Mouse (Mus musculus) urinary bladder, postnatal 4 days (tissue): ENCODE measurements at regions not wholly inside any gene's neighbourhood (a gene's known extent, or its start where the extent isn't known, plus 50 kb on each side); places are given as distances from the start of the nearest gene placed in this dataset.

Experiments used
- DNase-seq, 2 experiments: peaks; one replicate each; pipeline ENCODE4 v3.0.0; 2021 to 2022; ENCODE audit warnings: low spot score in 2 of 2

DNA sequence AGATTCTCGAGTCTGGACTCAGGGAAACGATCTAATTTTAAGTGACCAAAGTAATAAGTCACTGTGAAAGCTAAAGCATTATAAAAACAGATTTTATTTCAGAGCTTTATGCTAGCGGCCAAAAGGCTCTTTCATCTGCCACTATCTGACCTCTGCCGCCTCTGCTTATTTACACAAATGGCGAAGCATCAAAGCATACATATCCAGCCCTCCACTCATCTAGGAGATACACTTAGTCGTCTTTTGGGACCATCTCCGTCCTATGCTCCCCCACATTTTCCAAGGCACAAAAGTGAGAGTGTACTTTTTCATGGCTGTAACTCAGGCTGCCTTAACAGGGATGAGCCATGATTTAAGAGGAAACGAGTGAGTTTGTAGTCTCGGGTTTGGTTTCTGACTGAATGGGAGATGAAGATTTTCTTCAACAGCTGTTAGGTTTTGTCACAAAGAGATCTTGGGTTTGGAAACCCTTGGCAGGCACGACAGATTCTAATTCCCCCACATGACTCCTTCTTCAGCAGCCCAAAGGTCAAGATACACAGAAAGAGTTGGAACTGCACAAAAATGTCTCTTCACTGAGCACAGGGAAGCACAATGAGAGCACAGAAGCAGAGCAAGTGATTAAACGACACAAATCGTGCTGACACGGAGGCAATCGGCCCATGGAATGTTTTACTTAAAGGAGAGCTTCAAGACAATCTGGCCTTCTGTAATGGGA lies 96.7 kb upstream of the Actbl2 start:
- DNase-seq: no peak

DNA sequence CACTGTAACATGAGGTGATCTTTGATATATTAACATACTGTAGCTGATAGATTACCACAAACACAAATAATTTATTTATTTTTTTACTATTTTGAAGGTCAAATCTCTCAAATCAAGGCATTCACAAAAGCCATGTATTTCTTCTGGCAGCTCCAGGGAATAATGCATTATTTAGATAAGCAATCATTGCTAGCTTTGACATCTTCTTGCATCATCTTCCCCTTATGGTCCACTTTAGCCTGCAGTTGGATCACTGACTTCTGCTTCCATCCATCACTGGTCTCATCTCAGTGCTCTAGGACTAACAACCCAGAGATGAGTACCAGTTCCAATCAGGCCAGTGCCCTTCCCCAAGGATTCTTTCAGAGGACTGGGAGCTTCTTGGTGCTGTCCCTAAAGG lies 95.3 kb upstream of the Actbl2 start:
- DNase-seq: no peak

DNA sequence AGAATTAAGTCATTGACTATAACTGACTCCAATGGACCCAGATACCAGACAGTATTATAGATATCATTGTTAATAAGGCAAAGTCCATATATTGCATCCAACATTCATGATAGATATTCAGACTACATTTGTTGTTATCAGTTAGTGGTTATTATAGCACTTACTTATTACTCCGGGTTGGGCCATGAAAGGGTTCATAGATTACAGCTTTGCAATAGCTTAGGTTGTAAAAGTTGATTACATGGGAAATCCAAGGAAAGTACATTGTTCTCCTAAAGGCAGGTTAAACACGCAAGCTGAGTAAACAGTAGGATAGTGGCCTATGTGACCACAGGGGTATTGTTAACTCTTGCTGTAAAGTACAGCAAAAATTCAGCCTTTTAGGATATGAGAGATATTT lies 89.3 kb upstream of the Actbl2 start:
- no peak for DNase-seq

DNA sequence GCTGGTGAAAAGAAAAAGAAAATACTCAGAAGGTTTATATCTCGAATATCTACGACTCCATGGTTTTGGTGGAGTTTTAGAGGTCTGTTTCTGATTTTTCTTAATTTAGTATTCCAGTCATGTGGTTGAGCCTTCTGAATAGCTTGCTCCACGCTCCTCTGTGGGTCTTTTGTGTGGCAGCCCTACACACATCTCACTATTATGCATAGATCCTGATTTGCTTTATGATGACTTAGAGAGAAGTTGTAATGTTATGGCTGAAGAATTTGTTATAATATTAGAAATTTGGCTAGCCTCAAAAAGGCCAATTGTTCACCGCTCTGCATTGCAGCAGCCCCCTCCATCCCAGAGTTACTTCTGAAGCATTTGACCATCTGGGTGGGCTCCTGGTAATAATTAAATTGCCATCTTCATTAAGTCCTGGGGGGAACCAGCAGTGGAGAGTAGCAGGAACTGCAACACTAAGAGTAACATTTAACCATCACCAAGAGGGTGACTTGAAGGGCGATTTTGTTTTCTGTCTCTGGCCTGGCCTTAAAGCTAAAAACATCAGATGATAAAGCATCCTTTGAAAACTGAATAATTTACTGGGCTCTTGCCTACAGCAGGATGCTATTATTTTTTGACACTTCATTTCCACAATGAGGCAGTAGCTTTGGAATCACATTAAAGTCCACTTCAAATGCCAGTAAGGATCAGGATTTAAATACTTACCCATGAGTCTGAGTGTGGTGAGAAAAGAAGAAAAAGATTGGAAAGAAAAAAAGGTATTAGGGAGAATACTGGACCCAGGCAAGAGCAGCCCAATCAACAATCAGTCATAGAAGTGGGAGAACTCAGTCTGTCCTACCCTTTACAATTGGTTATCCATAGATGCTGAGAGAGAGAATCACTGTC lies 84.3 kb upstream of the Actbl2 start:
- no peak for DNase-seq

DNA sequence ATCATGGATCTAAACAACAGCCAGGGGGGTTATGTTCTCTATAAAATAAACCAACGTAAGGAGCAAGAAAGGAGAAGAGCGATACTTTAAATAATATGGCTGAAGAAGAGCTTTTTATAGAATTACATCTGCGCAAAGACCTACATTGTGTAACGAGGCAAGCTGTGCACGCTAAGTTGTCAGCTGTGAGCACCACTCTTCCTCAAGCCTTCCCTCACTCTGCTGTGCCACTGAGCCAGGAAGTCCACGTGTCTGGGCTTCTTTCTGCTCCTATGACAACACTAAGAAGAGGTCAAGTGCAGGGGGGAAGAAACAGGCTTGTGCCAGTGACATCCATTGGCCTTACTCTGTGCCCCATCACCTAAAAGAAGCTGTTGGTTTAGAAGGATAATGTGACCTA lies 75.6 kb upstream of the Actbl2 start:
- no peak for DNase-seq

DNA sequence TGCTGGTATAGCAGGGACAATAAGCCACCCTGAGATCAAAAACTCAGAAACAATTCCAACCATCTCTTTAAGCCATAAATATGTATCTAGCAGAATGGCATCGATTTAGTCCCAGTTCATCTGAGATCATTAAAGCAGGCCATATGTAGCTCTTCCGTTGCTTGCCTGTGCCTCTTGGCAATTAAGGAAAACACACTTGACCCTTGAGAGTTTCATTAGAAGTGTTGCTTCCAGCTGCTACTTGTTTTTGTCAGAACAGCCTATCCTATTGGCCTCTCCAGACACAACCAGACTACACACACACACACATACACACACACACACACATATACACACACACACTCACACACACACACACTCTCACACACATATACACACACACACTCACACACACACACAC lies 71.5 kb upstream of the Actbl2 start:
- DNase-seq: no peak

DNA sequence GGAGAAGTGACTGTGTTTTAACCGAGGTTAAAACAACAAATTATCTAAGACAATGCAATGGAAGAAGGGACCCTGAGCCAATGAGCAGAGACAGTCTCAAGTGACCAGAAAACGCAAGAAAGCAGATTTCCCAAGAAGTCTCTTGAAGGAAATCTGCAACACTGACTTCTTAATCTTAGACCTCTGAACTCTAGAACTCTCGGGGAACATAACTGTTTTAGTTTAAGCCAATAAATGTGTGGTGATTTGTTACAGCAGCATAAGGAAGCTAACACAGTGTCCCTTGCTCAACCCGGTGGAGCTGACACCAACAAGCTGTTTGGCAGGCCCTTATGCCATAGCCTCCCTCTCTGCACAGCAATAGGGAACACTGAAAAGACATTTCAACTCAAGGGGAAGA lies 69.0 kb upstream of the Actbl2 start:
- no peak for DNase-seq

DNA sequence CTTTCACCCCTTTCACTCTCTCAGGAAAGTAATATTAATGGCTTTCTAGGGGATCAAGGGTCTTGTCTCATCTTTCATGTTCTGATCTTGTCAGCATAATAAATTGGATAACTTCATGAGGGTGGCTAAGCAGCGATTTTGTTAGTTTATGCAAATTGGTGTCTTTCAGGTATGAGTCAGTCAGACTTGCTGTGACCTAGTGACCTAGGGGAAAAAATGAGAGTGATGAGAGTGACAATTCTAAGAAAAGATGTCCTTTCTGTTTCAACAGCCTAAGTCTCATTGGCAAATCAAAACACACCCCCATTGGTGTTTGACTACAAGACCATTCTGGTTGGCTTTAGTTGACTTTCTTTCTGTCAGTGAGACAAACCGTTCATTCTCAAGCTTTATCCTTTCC lies 68.0 kb upstream of the Actbl2 start:
- DNase-seq: no peak

DNA sequence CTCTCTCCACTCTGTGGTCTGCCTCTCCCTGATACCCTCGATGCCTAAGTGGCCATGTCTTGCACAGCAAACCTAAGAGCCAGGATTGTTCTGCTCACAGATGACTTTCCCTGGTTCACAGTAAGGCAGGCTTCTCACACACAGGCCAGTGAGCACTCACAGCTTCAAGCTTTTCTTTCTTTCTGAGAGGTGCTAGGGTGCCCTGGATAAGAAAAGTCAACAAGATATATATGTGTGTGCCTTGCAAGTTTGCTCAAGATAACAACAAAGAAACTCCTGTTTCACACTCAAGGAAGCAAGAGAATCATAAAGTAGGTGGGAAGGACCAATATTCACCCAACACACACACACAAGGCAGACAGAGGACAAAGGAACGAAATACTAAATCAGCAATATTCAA lies 60.9 kb upstream of the Actbl2 start:
- DNase-seq: no peak

DNA sequence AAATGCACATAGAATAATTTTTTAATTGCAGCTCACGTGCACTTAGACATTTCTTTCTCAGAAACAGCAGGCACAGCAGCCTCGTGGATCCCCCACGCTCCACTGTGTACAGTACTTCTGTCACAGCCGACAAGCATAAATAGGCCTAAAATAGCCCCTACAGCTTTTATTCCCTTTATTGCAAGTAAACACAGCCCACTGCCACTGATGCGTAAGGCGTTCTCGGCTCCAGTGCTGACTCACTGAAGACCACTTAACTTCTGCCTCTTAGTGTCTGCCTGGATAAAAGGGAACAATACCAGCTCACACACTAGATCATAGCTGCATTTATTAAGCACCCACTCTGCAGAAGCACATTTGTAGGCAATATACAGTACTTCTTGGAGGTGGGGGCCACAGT lies 60.5 kb upstream of the Actbl2 start:
- no peak for DNase-seq

DNA sequence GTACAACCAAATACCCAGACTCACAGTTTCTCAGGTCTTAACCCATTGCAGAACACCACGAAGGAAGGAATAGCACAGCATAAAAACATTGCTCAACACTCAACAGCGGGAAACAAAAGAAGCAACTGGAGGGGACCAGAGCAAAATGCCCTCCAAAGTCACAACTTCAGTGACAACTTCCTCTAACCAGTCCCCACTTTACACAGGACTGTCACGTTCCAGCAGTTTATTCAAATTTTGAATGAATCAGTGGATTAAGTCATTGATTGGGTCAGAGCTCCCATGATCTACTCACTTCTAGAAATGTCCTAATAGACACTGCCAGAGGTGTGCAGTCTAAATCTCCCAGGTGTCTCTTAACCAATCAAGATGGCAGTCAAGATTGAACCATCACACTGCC lies 53.3 kb upstream of the Actbl2 start:
- DNase-seq: no peak

DNA sequence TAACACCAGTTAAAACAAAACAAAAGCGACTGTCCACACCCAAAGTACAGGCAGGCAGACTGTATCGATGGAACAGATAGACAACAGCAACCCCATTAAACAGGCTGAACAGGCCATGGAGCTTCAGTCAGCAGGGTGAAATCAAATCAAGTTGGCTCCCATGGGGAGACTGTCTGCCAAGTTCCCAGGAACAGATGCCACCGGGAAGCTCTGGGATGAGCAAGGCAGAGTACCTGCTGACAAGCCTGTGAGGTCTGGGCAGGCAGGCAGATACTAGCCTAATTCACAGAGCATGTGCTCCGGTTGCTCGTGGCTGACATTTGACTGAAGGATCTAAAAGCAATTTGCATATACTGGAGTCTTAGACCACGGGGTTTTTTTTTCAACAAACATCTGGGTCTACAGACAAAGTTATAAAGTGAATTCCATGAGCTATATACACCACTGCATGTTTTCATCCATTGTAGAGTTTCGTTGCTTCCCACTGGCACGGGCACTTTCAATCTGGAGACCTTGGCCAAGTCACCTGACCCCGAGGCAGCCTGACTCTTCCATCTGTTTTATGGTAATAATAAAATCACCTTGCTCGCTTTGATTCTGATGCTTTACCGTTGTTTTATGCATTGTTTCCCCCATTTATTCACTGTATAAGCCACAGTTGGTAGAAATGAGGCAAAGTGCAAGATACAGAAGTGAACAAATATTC lies 50.1 kb upstream of the Actbl2 start:
- DNase-seq: no peak
